Mouse (Mus musculus) kidney, postnatal 36 days (tissue): Measurements from ENCODE around the gene Traf6.
A peak's percentile ranks its signal among the peaks of the same experiment; 100 is the strongest.

ENCODE experiments used
- DNase-seq, 2 experiments: peaks; one replicate each; pipeline ENCODE4 v3.0.0; 2021 to 2022; ENCODE audit warnings: mixed read lengths in 2 of 2

The Traf6 gene

DNA sequence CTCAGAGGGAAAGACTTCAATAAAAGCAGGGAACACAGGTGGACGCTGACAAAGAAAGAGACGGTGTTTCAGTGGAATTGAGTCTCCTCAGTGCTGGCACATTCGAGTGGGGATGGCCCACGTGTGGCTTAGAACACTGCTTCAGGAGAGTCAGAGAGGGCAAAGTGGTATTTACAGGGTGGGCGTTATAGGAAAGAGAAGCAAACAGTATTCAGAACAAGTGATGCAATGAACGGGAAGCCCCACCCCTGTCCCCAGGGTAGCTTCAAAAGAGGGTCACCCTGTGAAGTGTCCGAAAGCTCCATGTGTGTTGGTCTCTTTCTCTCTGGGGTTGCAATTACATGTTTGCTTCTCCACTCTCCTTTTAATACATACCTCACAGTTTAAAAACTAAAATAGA, 17.4 kb downstream of the Traf6 start:
- no peak for DNase-seq

GRCm38 (mm10) chr2:101699284-101699683, 21.1 kb downstream of the Traf6 start:
- DNase-seq: no peak

- peak in 1 of 2 experiments; percentile 49 for DNase-seq
Observed at GRCm38 (mm10) chr2:101705941-101706485, 27.8 kb downstream of the Traf6 start.

DNA sequence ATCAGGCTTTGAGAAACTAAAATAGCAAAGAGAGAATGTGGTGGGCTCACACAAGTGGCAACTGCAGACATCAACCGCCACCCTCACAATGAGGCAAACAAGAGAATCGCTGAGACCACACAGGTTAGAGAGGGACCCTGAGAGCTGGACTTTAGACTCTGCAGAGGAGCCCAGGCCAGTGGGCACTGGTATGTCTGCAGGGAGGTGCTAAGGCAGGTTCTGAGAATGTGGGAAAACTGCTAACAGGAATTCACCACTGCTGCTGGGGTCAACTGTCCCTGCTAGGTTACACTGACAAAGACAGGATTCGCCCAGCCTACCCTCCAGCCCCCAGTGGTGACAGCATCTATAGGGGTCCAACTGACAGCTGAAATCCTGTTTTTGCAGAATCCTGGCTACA, 33.4 kb downstream of the Traf6 start:
- DNase-seq: no peak

DNA sequence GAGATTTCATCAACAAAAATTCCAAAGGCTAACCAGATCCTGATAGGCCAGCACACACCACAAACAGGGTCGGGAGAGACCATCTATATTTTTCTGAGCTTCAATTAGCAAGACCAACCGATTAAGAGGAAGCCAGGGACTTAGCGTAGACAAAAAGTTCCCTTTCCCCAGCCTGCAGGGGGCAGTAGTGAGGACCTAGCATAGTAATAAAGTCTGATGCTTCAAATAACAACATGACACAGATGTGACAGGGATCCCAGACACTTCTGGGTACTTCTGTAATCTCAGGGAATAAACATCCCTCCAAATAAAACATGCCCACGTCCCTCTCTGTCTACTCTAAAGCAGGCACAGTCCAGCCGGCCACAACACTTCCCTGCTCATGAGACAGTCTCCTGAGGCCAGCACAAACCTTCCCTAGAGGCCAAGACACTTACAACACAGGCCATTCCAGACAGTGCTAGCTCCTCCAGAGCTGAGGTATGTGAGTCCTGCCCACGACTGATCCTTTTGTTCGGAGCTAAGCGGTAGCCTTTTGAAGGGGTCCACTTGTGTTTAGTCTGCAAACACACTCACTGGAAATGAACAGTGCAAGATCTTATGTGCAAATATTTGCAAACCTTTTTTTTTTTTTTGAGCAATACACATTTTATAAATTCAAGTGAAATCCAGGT, 37.6 kb downstream of the Traf6 start:
- DNase-seq: peak; percentile 24 to 81

- no peak for DNase-seq
Observed at GRCm38 (mm10) chr2:101717162-101717561, 38.9 kb downstream of the Traf6 start.

DNA sequence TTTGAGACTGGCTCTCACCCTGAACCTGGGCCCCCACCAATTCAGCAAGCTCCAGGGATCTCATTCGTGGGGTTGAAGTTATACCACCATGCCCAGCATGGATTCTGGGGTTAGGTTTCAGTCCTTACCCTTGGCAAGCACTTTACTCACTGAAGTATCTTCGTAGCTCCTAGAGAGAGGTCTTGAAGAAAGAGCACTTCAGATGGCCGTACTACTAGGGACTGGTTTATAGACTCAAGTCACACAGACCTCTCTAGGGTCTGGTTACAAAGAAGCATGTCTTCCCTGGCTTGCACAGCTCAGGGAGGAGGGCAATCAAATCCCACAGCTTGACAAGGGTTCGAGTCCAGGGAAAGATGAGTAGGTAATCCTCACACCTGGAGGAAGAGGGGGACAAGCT, 43.6 kb downstream of the Traf6 start:
- no peak for DNase-seq

- peak; percentile 19 to 49 for DNase-seq
Observed at GRCm38 (mm10) chr2:101722370-101723332, 44.4 kb downstream of the Traf6 start.

DNA sequence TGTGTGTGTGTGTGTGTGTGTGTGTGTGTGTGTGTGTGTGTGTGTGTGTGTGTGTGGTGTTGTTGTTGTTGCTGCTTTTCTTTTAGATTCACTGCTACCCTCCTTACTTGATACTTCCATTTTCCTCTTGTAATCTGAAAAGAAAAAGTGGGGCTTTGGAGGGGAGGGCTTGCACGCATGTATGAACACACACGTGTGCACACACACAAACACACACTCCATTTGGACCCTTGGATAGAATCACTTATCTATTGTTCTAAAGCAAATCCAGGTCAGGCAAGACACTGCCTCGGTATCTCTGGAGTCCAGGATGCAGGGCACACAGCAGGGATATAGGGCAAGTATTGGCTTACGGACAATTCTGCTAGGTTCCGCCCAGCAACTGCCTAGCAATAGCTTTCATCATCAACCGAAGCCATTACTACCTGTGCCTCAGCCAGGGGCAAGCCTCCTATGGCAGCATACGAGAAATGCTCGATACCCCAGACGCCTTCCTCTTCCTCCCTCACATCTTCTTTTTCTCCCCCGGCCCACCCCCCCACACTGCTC, 45.2 kb downstream of the Traf6 start:
- no peak for DNase-seq

GRCm38 (mm10) chr2:101727787-101728186, 49.6 kb downstream of the Traf6 start:
- DNase-seq: peak; percentile 31 to 36

- no peak for DNase-seq
Observed at GRCm38 (mm10) chr2:101729472-101729871, 51.2 kb downstream of the Traf6 start.

GRCm38 (mm10) chr2:101730972-101731371, 52.7 kb downstream of the Traf6 start:
- peak; percentile 84 for DNase-seq

DNA sequence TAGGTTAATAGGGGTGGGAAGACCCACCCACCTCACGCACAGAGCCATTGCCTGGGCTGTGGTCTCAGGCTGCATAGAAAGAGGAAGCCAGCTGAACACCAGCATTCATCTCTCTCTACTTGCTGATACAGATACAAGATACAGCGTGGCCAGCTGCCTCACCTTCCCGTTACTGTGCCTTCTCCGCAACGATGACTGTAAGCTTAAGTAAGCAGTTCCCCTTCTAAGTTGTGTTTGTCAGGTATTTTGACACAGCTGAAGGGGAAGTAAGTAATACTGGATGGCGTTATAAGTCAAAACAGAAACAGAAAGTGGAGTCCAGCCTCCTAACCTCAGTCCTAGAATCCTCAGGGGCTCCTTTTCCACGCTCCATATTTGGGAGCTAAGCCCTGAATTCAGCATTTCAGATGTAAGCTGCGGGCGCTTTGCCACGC, 54.6 kb downstream of the Traf6 start:
- DNase-seq: no peak

DNA sequence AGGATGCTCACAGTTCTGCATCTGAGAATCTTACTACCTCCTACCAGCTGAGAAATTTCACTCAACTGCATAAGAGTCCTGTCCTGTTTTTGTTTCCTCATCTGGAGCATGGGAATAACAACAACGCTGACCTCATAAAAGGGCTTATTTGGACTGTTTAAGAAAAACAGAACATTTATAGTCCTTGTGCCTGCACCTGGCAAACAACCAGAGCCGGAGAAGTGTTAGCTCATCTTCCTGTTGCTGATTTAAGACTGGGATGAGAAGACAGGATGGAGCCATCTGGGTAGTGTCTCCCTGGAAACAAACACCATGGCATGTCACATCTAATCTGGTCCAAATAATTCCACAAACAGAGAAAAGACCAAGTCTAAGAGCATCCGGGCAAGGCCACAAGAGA, 55.3 kb downstream of the Traf6 start:
- peak; percentile 67 to 77 for DNase-seq

DNA sequence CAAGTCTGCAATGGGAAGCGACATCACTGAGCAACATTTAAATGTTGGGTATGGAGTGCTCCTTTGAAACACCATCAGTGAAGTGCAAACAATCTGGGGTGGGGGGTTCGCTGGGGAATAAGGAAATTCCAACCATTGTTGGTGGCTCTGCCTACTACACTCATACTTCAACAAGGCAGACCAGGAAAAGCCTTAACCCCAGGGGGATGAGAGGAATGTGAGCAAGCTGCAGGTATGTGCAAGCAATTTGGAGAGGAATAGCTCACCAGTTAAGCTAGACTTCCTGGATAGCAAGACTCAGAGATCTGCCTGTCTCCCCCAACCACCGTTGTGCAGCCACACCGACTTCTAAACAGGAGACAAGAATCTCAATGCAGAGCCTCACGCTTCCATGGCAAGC, 61.7 kb downstream of the Traf6 start:
- no peak for DNase-seq

- DNase-seq: no peak
Observed at GRCm38 (mm10) chr2:101741653-101742052, 63.4 kb downstream of the Traf6 start.

GRCm38 (mm10) chr2:101742072-101742860, 64.0 kb downstream of the Traf6 start:
- DNase-seq: no peak

DNA sequence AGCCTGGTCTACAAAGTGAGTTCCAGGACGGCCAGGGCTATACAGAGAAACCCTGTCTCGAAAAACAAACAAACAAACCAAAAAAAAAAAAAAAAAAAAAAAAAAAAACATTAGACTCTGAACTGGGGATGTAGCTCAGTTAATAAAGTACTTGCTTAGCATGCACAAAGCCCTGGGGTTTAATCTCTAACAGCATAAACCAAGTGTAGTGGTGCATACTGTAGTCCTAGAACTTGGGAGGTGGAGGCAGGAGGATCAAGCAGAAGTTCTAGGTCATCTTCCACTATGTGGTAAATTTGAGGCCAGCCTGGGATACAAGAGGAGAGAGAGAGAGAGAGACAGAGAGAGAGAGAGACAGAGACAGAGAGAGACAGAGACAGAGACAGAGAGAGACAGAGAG, 67.4 kb downstream of the Traf6 start:
- peak in 1 of 2 experiments; percentile 59 for DNase-seq

- DNase-seq: peak in 1 of 2 experiments; percentile 19
Observed at GRCm38 (mm10) chr2:101746537-101746936, 68.3 kb downstream of the Traf6 start.
